Mouse (Mus musculus) gastrocnemius, postnatal 36 days (tissue): ENCODE measurements at regions not wholly inside any gene's neighbourhood (a gene's known extent, or its start where the extent isn't known, plus 50 kb on each side); places are given as distances from the start of the nearest gene placed in this dataset.

Source experiments
- DNase-seq, 2 experiments: peaks; one replicate each; pipeline ENCODE4 v3.0.0; 2022
- intact Hi-C: fragments of 180-260 bp; cut with DNase I; formaldehyde crosslinking; loops from one replicate; pipeline ENCODE4 v1.15.1; 2025

GRCm38 (mm10) chr3:19458386-19458785, 170.1 kb downstream of the 1700064H15Rik start:
- intact Hi-C loops, result no loop called here
- DNase-seq, result no peak

GRCm38 (mm10) chr3:19457431-19457830, 171.0 kb downstream of the 1700064H15Rik start:
- intact Hi-C loops, result no loop called here
- DNase-seq, result no peak

DNA sequence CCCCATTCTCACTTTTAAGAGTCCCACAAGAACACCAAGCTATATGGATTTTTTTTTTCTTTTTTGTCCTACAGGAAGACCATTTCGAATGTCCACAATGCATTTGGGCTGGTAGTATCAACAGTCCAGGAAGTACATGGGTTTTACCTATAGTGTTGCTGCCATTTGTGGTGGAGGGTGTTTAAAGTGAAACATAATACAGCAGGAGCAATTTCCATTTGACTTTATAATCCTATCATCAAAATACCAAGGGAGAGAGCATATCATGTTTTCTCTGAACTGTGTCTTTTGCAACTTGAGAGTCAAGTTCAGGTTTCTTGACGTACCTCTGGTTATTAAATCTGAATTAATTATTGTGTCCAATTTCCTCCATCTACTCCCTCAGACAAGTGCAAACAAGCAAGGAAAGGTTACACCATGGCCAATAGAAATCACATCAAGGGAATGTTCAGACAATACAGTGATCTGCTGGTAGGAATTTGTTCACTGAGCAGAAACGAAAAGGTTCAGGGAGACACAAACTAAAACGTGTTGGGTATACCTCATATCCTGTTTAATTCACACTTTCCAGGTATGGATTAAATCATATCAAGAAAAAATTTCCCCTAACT, 172.5 kb downstream of the 1700064H15Rik start:
- intact Hi-C loops, result no loop called here
- DNase-seq, result no peak

- intact Hi-C loops, result no loop called here
- peak; percentile 22 to 43 for DNase-seq
Observed at GRCm38 (mm10) chr3:19451022-19451421, 177.5 kb downstream of the 1700064H15Rik start.

- DNase-seq, result no peak
- intact Hi-C loops, result no loop called here
Observed at GRCm38 (mm10) chr3:19448931-19449330, 179.5 kb downstream of the 1700064H15Rik start.

DNA sequence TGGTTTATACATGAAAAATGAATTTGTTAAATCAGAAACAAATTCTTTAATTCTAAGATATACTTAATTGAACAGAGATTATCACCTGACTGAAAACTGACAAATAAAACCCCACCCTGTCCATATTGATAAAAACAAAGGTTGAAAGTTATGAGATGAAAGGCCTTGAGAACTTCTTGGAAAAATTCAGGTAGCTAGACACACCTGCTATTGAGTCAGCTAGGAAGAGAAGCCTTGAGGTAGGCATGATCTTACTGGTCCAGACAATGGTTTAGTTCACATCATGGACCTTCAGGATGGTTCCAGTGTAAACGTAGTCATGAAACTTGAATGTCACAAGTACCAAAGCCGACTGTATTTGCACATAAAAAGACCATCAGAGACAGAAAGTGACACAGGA, 180.3 kb downstream of the 1700064H15Rik start:
- DNase-seq, result no peak
- intact Hi-C loops, result no loop called here

GRCm38 (mm10) chr3:19447733-19448132, 180.7 kb downstream of the 1700064H15Rik start:
- DNase-seq, result no peak
- intact Hi-C loops, result no loop called here

DNA sequence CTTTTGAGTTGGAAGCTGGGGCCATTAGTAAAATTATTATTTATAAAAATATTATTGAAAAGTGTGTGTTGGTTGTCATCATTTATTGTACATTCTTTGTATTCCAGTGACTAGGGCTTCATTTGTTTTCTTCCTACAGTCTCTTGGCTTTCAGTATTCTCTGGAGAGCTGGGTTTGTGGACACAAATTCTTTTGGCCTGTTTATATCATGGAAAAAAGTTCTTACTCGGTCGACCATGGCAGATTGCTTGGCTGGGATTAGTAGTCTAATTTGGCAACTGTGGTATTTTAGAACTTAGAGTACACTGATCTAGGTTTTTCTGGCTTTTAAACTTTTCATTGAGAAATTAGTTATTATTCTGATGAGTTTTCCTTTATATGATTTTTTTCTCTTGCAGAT, 183.6 kb downstream of the 1700064H15Rik start:
- intact Hi-C loops, result no loop called here
- DNase-seq, result no peak

GRCm38 (mm10) chr3:19441827-19442226, 186.7 kb downstream of the 1700064H15Rik start:
- intact Hi-C loops, result no loop called here
- no peak for DNase-seq

DNA sequence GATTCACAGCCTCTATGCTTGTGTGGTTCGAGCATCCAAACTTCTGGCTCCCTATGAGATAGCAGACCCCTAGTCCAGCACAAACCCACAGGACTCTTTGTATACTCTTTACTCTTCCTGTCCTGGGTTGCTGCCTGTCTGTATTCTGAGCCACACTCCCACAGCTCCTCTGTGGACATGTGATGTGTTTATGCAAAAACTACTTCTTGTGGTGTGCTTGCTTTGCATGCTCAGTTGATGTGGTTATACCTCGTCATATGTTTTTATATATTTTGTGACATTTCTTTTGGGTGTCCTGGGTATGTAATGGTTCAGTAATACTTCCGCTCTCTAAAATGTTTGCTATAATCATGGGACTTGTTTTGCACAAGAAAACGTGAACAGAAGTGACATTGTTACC, 198.3 kb downstream of the 1700064H15Rik start:
- intact Hi-C loops, result no loop called here
- no peak for DNase-seq

- DNase-seq, result no peak
- intact Hi-C loops, result no loop called here
Observed at GRCm38 (mm10) chr3:19429422-19430076, 198.9 kb downstream of the 1700064H15Rik start.

GRCm38 (mm10) chr3:19429010-19429409, 199.5 kb downstream of the 1700064H15Rik start:
- DNase-seq, result no peak
- intact Hi-C loops, result no loop called here

- DNase-seq, result peak in 1 of 2 experiments; percentile 6
- intact Hi-C loops, result no loop called here
Observed at GRCm38 (mm10) chr3:19426130-19426556, 202.3 kb downstream of the 1700064H15Rik start.

DNA sequence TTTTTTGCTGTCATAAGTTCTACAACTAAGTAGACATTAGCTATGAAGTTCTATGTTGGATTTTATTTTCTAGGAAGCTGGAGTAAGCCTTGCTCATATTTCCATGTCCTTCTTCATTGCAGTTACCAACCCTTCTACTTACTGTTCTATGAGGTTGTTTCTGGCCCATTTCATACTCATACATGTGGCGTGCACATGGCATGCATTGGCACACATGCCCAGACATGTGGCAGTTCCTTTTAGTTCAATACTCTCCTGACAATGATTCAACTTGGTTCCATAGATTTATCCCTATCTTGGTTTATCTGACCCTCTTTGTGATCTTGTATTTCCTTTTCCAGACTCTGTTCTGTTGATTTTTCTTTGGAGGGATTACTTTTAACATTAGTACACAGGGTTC, 203.2 kb downstream of the 1700064H15Rik start:
- intact Hi-C loops, result no loop called here
- DNase-seq, result no peak

DNA sequence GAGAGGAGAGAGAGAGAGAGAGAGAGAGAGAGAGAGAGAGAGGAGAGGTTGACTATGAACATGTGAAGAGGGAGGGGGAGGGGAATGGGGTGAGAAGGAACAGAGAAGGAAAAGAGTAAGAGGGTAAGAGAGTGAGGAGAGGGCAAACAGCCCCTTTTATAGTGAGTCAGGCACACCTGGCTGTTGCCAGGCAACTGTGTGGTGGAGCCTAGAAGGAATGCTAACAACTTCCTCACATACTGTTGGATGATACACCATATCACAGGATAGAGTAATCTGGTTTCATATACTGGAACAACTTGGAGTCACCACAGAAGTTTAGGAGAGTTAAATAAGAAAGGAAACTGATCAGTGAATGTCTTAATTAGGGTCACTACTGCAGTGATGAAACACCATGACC, 204.1 kb downstream of the 1700064H15Rik start:
- DNase-seq, result no peak
- intact Hi-C loops, result no loop called here

- no peak for DNase-seq
- intact Hi-C loops, result no loop called here
Observed at GRCm38 (mm10) chr3:19421430-19421944, 207.0 kb downstream of the 1700064H15Rik start.

DNA sequence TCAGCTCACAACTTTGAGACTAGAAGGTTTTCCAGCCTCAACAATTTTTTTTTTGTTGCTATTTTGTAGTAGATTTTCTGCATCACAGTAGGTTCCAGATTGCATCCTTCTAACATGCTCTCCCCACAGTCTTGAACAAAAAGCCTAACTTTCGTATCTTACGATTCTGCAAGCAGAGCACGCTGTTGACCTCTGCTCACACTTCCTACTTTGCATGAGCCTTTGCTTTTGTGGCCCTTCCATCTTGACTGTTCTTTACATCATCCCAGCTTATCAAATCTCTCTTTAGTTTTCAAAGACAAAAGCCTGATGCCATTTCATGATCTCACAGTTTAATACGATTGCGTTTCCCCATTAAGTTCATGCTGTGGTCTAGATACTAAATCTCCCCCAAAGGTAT, 207.6 kb downstream of the 1700064H15Rik start:
- DNase-seq, result no peak
- intact Hi-C loops, result no loop called here

- no peak for DNase-seq
- intact Hi-C loops, result no loop called here
Observed at GRCm38 (mm10) chr3:19410938-19411515, 217.4 kb downstream of the 1700064H15Rik start.

- no peak for DNase-seq
- intact Hi-C loops, result no loop called here
Observed at GRCm38 (mm10) chr3:19408283-19408682, 220.2 kb downstream of the 1700064H15Rik start.

- no peak for DNase-seq
- intact Hi-C loops, result no loop called here
Observed at GRCm38 (mm10) chr3:19407591-19408090, 220.8 kb downstream of the 1700064H15Rik start.

DNA sequence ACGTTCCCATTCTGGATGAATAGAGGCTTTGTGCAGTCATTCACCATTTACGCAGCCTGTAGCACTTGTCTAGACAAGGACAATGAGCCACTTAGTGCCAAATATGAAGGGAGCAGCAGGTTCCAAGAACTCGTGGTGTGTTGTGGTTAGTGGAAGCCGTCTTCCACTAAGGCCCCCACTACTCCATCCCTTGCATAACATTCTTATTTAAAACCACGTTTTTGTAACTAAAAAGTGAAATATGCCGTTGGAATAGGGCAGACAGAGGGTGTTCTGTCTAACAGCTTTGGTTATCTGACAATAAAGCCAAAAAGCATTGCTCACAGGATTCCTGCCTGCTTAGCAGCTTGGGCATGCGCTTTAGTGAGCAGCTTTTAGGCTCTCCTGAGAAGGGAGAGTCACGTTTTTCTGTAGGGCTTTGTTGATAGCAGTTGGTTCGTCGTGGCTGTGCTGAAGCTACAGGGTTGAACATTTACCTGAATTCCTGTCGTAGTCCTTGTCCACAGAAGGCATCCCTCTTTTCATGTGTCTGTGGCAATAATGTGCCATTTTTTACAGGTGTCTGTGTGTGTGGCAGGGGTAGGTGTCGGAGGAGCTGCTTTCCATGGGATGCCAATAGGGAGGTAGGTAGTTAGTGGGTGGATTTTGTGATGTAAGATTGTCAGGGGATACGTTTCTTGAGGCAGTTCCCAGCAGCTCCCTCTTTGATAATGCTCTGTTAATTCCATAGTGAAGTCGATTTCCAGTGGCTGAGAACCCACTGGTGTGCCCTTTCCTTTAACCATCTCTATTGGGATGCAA, 221.9 kb downstream of the 1700064H15Rik start:
- intact Hi-C loops, result no loop called here
- DNase-seq, result no peak
